Mouse (Mus musculus): ENCODE results near the gene Sap30. TPM values are rescaled to one million over a fixed set of nuclear protein-coding genes. Genes with fewer than 3 reads are reported as not detected.
A peak's percentile ranks its signal among the peaks of the same experiment; 100 is the strongest.
"Not testable (repeated sequence)": the region's sequence is repeated elsewhere in the genome, so short reads cannot be mapped to it uniquely, and the experiment has no call there.

Sap30 gene
- polyA plus RNA-seq, 1 experiment from 2014 or later: 115 TPM

DNA sequence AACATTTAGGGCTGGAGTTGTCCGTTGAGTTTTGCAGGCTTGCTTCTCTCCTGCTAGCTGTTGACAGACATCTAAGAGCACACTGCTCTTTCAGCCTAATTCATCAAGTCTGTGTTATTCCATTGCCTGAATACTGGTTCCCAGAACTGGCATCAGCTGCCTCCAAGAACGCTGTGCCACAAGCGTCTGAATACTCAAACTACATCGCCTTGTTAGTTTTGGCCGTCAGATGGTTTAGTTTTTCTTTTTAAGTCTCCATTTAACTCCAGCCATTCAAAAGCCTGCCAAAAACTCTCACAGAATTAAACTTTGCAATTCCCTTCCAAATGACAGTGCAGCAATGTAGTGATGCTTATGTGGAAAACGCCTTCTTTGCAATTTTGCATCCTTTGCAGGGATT, 30.5 kb downstream of the Sap30 start:
- H3K4me1 ChIP-seq: no peaks in the 10 kb centered on the region
- H3K27ac ChIP-seq (replicated peaks): no peak overlapping the region
- H3K36me3 ChIP-seq: no peaks in the 10 kb centered on the region
- no peak overlapping the region for H3K9ac ChIP-seq (replicated peaks)
- no peaks in the 10 kb centered on the region for H3K27me3 ChIP-seq
- WGBS: 92% methylated on average over 6 of the region's 6 CpGs
- no peak for ATAC-seq (ENCODE audit: low FRiP score, low read depth)
- H3K9me3 ChIP-seq: no peaks in the 10 kb centered on the region
- H3K4me2 ChIP-seq (replicated peaks): no peak overlapping the region
- H3K4me3 ChIP-seq: no peak overlapping the region

DNA sequence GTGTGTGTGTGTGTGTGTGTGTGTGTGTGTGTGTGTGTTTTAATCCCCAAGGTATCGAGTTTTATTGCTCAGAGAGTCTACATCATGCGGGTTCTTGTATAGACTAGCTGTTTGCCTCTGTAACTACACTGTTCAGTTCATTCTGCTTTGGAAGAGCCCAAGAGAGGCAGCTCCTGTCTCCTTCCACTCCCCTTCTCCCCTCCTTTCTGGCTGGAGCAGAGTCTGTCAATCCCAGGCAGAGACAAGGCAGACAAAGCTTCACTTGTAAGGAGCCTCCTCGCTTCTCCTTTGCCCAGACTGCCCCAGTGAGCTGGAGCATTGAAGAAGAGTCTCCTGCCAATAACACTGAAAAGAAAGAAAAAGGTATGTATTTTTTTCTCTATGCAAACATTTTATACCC, 31.9 kb downstream of the Sap30 start, which contains the start of gene Scrg1:
Scrg1 (plus strand) TSS at position 159 of the 400 bp plus-strand sequence.
- H3K4me2 ChIP-seq (replicated peaks): no peak within 1 kb of the TSS
- 0 out of 2 replicates have a peak, but pooled peaks have one; percentile 19 for ATAC-seq (ENCODE audit: low FRiP score, low read depth)
- H3K36me3 ChIP-seq: no peaks in the 10 kb centered on the region
- WGBS: 67% methylated on average over 3 of the region's 3 CpGs
- H3K4me1 ChIP-seq: no peaks in the 10 kb centered on the region
- no peak within 1 kb of the TSS for H3K27ac ChIP-seq (replicated peaks)
- no peaks in the 10 kb centered on the region for H3K9me3 ChIP-seq
- no peak within 1 kb of the TSS for H3K9ac ChIP-seq (replicated peaks)
- H3K27me3 ChIP-seq: no peaks in the 10 kb centered on the region
- H3K4me3 ChIP-seq: no peak within 1 kb of the TSS

DNA sequence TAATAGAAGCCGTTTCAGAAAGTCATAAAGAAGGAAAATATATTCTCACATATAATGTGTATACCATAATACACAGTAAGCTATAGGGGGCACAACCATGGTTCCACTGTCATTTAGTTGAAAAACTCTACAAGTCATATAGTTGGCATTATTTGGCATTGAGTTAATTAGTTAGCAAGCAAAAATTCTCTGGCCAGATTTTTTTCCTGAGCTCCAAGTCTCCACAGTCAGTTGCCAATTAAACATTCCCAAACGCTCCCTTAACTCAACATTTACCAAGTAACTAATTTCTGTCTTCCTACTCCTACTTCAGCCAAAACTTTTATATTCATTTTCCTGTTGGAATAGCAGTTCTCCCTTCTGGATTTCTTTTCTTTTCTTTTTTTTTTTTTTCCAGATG, 34.3 kb downstream of the Sap30 start:
- 89% methylated on average over 2 of the region's 2 CpGs for WGBS
- ATAC-seq (ENCODE audit: low FRiP score, low read depth): no peak
- Histone ChIP-seq H3K9me3 (no peaks in the 10 kb centered on the region), H3K36me3 (no peaks in the 10 kb centered on the region), H3K4me3 (no peak overlapping the region), H3K4me2 (replicated peaks) (no peak overlapping the region), H3K27ac (replicated peaks) (no peak overlapping the region), H3K9ac (replicated peaks) (no peak overlapping the region), H3K27me3 (no peaks in the 10 kb centered on the region), H3K4me1 (no peaks in the 10 kb centered on the region)

DNA sequence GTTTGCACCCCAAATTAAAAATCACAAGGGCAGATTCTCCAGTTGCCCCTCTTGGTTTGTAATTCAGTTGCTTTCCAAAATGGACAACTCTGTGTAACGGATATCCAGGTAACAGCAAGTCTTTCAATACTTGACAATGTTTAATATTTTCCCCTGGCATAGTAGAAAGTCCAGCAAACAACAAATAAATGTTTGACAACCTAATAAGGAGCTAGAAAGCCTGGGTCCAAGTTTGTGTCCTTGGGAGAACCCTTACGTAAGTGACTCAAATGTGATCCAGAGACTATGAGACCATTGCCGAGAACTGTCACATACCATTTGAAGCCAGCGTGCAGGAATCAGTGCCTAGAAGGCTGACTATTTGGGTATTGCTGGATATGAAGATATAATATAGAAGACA, 35.8 kb downstream of the Sap30 start:
- WGBS: 93% methylated on average over 4 of the region's 4 CpGs
- no peak for ATAC-seq (ENCODE audit: low FRiP score, low read depth)

DNA sequence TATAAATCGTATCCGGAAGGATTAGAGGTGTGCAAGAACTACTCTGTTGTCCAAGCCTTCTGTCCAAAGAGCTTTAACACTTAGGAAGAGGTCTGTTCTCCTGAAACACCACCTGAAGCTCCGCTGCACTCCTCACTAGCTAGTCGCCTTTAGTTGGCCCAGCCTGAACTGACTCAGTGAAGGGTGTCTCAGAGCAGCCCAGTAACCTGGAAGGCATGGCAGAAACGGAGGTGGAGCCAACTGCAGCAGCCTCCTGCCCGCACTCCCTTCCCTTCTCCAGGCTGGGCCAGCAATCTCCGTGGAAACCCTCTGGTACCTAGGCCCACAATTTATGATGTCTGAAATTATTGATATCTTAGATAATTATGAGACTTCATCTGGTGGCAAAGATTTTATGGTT, 36.9 kb downstream of the Sap30 start:
- no peak overlapping the region for H3K4me3 ChIP-seq
- H3K27ac ChIP-seq (replicated peaks): no peak overlapping the region
- H3K27me3 ChIP-seq: no peaks in the 10 kb centered on the region
- no peak overlapping the region for H3K4me2 ChIP-seq (replicated peaks)
- H3K4me1 ChIP-seq: no peaks in the 10 kb centered on the region
- H3K9ac ChIP-seq (replicated peaks): no peak overlapping the region
- WGBS: 75% methylated on average over 7 of the region's 7 CpGs
- ATAC-seq (ENCODE audit: low FRiP score, low read depth): no peak
- H3K36me3 ChIP-seq: no peaks in the 10 kb centered on the region
- H3K9me3 ChIP-seq: no peaks in the 10 kb centered on the region

More for the DNA sequence above, 35.8 kb downstream of the Sap30 start:
- Histone ChIP-seq H3K4me1 (no peaks in the 10 kb centered on the region), H3K9ac (replicated peaks) (no peak overlapping the region), H3K4me2 (replicated peaks) (no peak overlapping the region), H3K36me3 (no peaks in the 10 kb centered on the region), H3K4me3 (no peak overlapping the region), H3K27me3 (no peaks in the 10 kb centered on the region), H3K27ac (replicated peaks) (no peak overlapping the region), H3K9me3 (no peaks in the 10 kb centered on the region)

DNA sequence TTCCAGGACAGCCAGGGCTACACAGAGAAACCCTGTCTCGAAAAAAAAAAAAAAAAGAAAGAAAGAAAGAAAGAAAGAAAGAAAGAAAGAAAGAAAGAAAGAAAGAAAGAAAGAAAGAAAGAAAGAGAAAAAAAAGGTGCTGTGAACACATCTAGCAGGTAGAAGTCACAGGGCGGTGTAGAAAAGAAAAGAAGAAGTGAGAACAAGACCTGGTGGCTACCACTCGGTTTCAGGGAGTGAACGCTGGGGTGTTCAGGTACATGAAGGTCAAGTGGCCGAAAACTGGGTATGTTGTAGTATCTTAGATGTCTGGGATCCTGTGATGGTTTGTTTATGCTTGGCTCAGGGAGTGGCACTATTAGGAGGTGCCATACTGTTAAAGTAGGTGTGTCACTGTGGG, 41.8 kb downstream of the Sap30 start:
- not testable (repeated sequence) for H3K9ac ChIP-seq (replicated peaks); H3K4me2 ChIP-seq (replicated peaks); H3K4me3 ChIP-seq; H3K36me3 ChIP-seq; H3K27me3 ChIP-seq; ATAC-seq (ENCODE audit: low FRiP score, low read depth); H3K9me3 ChIP-seq; H3K4me1 ChIP-seq; H3K27ac ChIP-seq (replicated peaks)
- WGBS: 90% methylated on average over 5 of the region's 5 CpGs

DNA sequence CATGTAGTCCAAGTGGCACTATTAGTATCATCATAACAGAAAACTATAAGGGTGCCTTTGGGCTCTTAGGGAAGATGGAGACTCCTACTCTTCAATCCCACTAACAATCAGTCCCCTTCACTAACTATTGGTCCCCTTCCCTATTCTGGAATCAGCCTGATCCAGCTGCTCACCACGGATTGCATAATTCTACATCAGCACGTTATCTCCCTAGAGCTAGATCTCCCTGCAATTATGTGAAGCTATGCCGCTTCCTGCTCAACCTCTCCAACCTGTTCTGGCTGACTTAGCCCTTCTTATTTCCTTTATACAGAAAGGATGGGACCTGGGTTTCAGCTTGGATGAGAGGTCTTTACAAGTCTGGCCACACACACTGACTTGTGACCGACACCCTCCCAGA, 44.4 kb downstream of the Sap30 start:
- Histone ChIP-seq H3K9ac (replicated peaks) (no peak overlapping the region), H3K9me3 (no peaks in the 10 kb centered on the region), H3K4me2 (replicated peaks) (no peak overlapping the region), H3K36me3 (no peaks in the 10 kb centered on the region), H3K4me3 (no peak overlapping the region), H3K4me1 (peaks cover 4% of the 10 kb centered on the region; the same call in 1 of the 2 replicates), H3K27ac (replicated peaks) (no peak overlapping the region), H3K27me3 (no peaks in the 10 kb centered on the region)
- WGBS: 69% methylated on average over 4 of the region's 4 CpGs
- ATAC-seq (ENCODE audit: low FRiP score, low read depth): no peak

DNA sequence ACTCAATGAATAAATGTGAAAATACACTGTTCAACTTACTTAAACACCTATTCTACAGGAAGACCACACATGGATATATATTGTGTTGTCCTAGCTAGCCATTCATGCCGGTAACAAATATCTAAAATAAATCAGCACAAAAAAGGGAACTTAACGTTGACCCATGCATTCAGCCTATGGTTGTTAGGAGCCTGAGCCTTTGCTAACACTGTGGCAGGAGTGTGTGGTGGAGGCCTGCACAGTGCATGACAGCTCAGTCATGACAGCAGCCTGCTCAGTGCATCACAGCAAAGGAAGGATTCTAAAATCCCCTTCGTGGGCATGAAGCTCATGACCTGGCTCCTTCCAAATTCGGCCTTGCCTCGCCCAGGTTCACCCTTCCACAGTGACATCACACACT, 46.1 kb downstream of the Sap30 start:
- Histone ChIP-seq H3K4me1 (peaks cover 4% of the 10 kb centered on the region; the same call in 1 of the 2 replicates), H3K27ac (replicated peaks) (no peak overlapping the region), H3K27me3 (no peaks in the 10 kb centered on the region), H3K4me2 (replicated peaks) (no peak overlapping the region), H3K9me3 (no peaks in the 10 kb centered on the region), H3K36me3 (no peaks in the 10 kb centered on the region), H3K9ac (replicated peaks) (no peak overlapping the region), H3K4me3 (no peak overlapping the region)
- ATAC-seq (ENCODE audit: low FRiP score, low read depth): no peak
- 83% methylated on average over 5 of the region's 5 CpGs for WGBS

DNA sequence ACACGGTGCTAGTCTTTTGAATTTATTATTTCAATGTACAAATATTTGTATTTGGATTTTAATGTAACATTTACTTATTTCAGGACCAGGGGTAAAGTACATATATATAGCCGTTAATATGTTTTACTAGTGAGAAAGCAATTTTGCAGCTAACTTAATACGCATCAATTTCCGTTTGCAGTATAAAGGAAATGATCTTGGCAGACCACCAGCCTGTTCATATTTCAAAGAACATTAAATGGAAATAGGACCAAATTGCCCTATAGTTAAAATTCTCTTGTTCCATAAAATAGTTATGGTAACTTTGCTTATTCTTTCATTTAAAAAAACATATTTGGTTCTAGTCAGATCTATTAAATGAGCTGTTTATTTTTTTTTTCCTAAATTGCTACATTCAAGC, 46.5 kb downstream of the Sap30 start:
- Histone ChIP-seq H3K36me3 (no peaks in the 10 kb centered on the region), H3K9ac (replicated peaks) (no peak overlapping the region), H3K4me3 (no peak overlapping the region), H3K4me1 (peaks cover 6% of the 10 kb centered on the region), H3K9me3 (no peaks in the 10 kb centered on the region), H3K27me3 (no peaks in the 10 kb centered on the region), H3K27ac (replicated peaks) (no peak overlapping the region), H3K4me2 (replicated peaks) (no peak overlapping the region)
- ATAC-seq (ENCODE audit: low FRiP score, low read depth): no peak
- 88% methylated on average over 4 of the region's 4 CpGs for WGBS

DNA sequence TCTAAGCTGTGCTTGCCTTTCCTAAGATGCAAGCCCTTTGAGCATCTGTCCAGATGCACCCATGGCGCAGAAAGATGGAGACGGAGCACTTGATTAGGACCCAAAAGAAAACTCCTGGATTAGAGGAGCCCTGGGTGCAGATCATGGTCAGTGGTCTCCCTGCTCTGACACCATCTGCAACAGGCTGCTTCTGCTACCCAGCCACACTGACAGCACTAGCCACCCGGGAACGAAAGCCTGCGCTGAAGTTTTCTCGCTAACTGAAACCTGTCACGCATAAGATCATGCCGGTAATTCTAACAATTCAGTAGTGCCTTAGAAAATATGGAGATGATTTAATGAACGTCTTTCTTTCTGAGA, 51.2 kb downstream of the Sap30 start:
- Histone ChIP-seq H3K4me3 (no peak overlapping the region), H3K36me3 (no peaks in the 10 kb centered on the region), H3K4me2 (replicated peaks) (no peak overlapping the region), H3K27ac (replicated peaks) (no peak overlapping the region), H3K27me3 (no peaks in the 10 kb centered on the region), H3K9ac (replicated peaks) (no peak overlapping the region), H3K4me1 (peaks cover 7% of the 10 kb centered on the region), H3K9me3 (no peaks in the 10 kb centered on the region)
- ATAC-seq (ENCODE audit: low FRiP score, low read depth): no peak
- 86% methylated on average over 9 of the region's 9 CpGs for WGBS

DNA sequence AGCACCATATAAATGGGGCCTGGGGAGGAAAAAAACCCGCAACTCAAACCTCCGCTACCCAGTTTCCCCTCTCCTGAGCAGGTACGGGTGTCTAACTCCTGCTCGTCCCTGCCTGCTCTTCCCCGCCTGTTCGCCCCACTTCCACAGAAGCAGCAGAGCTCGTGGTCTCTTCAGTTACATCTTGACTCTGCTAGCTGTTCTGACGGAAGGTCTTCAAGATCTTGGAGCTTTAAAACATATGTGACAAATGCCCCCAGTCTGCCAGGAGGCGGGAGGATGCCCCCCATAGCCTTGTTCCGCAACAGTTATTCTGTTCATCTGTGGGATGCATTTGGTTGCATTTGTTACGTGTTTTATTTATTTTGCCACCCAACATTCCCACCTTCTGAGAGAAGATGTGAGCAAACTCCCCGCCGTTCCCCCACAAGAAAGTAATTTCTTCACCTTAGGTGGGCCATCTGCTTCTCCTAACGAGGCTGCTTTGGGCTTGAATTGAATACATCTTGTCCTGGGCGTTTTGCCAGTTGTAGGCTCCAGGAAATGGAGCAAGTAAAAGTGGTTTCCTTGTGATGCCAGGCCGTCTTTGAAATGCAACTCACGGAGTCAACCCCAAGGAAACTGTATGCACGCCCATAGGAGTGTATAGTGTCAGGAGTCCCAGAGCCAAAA, 51.8 kb downstream of the Sap30 start:
- Histone ChIP-seq H3K9me3 (no peaks in the 10 kb centered on the region), H3K36me3 (no peaks in the 10 kb centered on the region), H3K4me1 (peaks cover 7% of the 10 kb centered on the region), H3K9ac (replicated peaks) (no peak overlapping the region), H3K27me3 (no peaks in the 10 kb centered on the region), H3K27ac (replicated peaks) (no peak overlapping the region), H3K4me3 (no peak overlapping the region), H3K4me2 (replicated peaks) (no peak overlapping the region)
- 70% methylated on average over 18 of the region's 18 CpGs for WGBS
- ATAC-seq (ENCODE audit: low FRiP score, low read depth): no peak

DNA sequence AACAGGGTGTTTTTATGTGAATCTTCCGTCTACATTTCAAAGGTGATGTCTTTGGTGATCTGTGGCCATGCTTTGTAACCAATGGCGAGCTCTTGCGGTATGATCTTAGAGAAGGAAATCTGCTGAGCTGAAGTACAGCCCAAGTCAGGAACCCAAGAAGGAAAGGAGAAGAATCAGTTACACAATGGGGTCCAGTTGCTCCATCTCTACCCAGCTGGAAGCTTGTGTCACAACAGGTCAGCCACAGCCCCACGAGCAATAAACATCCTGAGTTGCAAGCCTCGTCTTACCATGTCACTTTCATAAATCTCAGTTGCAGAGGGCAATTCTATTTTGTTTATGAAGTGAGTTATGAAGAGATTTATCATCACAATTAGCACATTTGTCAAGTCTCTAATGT, 54.9 kb downstream of the Sap30 start:
- peaks cover 12% of the 10 kb centered on the region for H3K4me1 ChIP-seq
- no peaks in the 10 kb centered on the region for H3K9me3 ChIP-seq
- ATAC-seq (ENCODE audit: low FRiP score, low read depth): no peak
- H3K27me3 ChIP-seq: peaks cover 4% of the 10 kb centered on the region; the same call in 1 of the 2 replicates
- whole genome bisulfite sequencing: 92% methylated on average over 5 of the region's 5 CpGs
- no peaks in the 10 kb centered on the region for H3K36me3 ChIP-seq
- no peak overlapping the region for H3K27ac ChIP-seq (replicated peaks)
- H3K4me2 ChIP-seq (replicated peaks): no peak overlapping the region
- H3K9ac ChIP-seq (replicated peaks): no peak overlapping the region
- H3K4me3 ChIP-seq: no peak overlapping the region

Measured in midbrain, embryonic 12.5 days (tissue).